Mouse (Mus musculus) cortical plate, adult 2 months (tissue): ENCODE data around the gene Izumo4. TPM values are rescaled to one million over a fixed set of nuclear protein-coding genes. Genes with fewer than 3 reads are reported as not detected.

Source experiments
- H3K27ac ChIP-seq: fragments of 200-500 bp; 2 replicates; pipeline ENCODE4 v1.5.1; 2012; ENCODE audit warnings: low read length, control low read depth, inconsistent platforms; ENCODE audit not compliant: insufficient read depth
- H3K4me1 ChIP-seq: fragments of 200-500 bp; 2 replicates; pipeline ENCODE4 v1.6.1; 2011; ENCODE audit warnings: low read length; ENCODE audit not compliant: control insufficient read depth, insufficient read depth
- H3K4me3 ChIP-seq: fragments of 200-500 bp; 2 replicates; pipeline ENCODE4 v1.5.1; 2011; ENCODE audit warnings: mild to moderate bottlenecking, low read length, control low read depth; ENCODE audit not compliant: insufficient read depth
- CTCF ChIP-seq: fragments of 200-500 bp; IDR thresholded peaks from 2 replicates; pipeline ENCODE4 v1.5.1; 2011; ENCODE audit warnings: mild to moderate bottlenecking, control low read depth, low read length; ENCODE audit not compliant: insufficient read depth; ENCODE audit errors: extremely low read depth
- POLR2A ChIP-seq: fragments of 200-500 bp; IDR thresholded peaks from 2 replicates; pipeline ENCODE4 v1.6.1; 2011; ENCODE audit warnings: mild to moderate bottlenecking, low read length, control low read depth; ENCODE audit not compliant: insufficient read depth; ENCODE audit errors: extremely low read depth
- polyA plus RNA-seq: library from polyadenylated mRNA; depleted of rRNA; stranded (reverse); fragments of >200 nt; gene quantifications from 2 replicates; pipeline ENCODE4 v1.2.3, GENCODE M21; 2012

Izumo4 gene
- polyA plus RNA-seq, 1 experiment: 111 TPM

- H3K4me1 ChIP-seq: peaks cover 7% of the 10 kb centered on the region
These were observed 25.6 kb upstream of the Izumo4 start for GRCm38 (mm10) chr10:80676198-80676928.

GRCm38 (mm10) chr10:80677128-80677875 is 24.7 kb upstream of the Izumo4 start:
- no peak for TF ChIP-seq POLR2A
- Histone ChIP-seq H3K4me1 (peaks cover 7% of the 10 kb centered on the region), H3K4me3 (peak overlapping the region; percentile 47), H3K27ac (peak overlapping the region; percentile 96)

More at GRCm38 (mm10) chr10:80676198-80676928, 25.6 kb upstream of the Izumo4 start:
- TF ChIP-seq POLR2A (peak; percentile 99), CTCF (no peak)
- Histone ChIP-seq H3K27ac (peak overlapping the region; percentile 96), H3K4me3 (peak overlapping the region; percentile 79)

GRCm38 (mm10) chr10:80677942-80678436 is 24.0 kb upstream of the Izumo4 start, which contains the start of gene Mknk2:
TSS of gene Mknk2 (minus strand) at chr10:80678112.
- TF ChIP-seq POLR2A: peak; percentile 33; the same call in 1 of the 2 replicates
- TF ChIP-seq CTCF: no peak
- Histone ChIP-seq H3K4me3 (peak within 1 kb of the TSS; percentile 47), H3K4me1 (peaks cover 7% of the 10 kb centered on the region), H3K27ac (peak within 1 kb of the TSS; percentile 96)

GRCm38 (mm10) chr10:80678601-80679377 is 23.2 kb upstream of the Izumo4 start:
- Histone ChIP-seq H3K27ac (peak overlapping the region; percentile 96), H3K4me3 (no peak overlapping the region), H3K4me1 (peaks cover 7% of the 10 kb centered on the region)
- TF ChIP-seq CTCF: no peak
- TF ChIP-seq POLR2A: no peak

- Histone ChIP-seq H3K4me3 (no peak overlapping the region), H3K27ac (0 out of 2 replicates have a peak overlapping the region, but pooled peaks have one; percentile 8), H3K4me1 (peaks cover 6% of the 10 kb centered on the region)
- TF ChIP-seq POLR2A: no peak
- TF ChIP-seq CTCF: no peak
These were observed 22.3 kb upstream of the Izumo4 start for GRCm38 (mm10) chr10:80679556-80680259.

- no peak overlapping the region for H3K27ac ChIP-seq
- H3K4me3 ChIP-seq: no peak overlapping the region
- TF ChIP-seq POLR2A: no peak
- no peak for TF ChIP-seq CTCF
- peaks cover 6% of the 10 kb centered on the region for H3K4me1 ChIP-seq
These were observed 21.7 kb upstream of the Izumo4 start for GRCm38 (mm10) chr10:80680260-80680696.

- H3K27ac ChIP-seq: no peak overlapping the region
- no peak for TF ChIP-seq CTCF
- no peak for TF ChIP-seq POLR2A
- H3K4me1 ChIP-seq: peaks cover 6% of the 10 kb centered on the region
- H3K4me3 ChIP-seq: no peak overlapping the region
These were observed 20.0 kb upstream of the Izumo4 start for GRCm38 (mm10) chr10:80682003-80682402.

- no peaks in the 10 kb centered on the region for H3K4me1 ChIP-seq
- no peak overlapping the region for H3K4me3 ChIP-seq
- no peak overlapping the region for H3K27ac ChIP-seq
- TF ChIP-seq CTCF (no peak), POLR2A (no peak)
These were observed 18.3 kb upstream of the Izumo4 start for GRCm38 (mm10) chr10:80683647-80684046.

- Histone ChIP-seq H3K4me1 (no peaks in the 10 kb centered on the region), H3K27ac (no peak overlapping the region)
- TF ChIP-seq POLR2A: no peak
- peak; percentile 74 for TF ChIP-seq CTCF
These were observed 17.8 kb upstream of the Izumo4 start for GRCm38 (mm10) chr10:80684214-80684613.

More at GRCm38 (mm10) chr10:80684214-80684613, 17.8 kb upstream of the Izumo4 start:
- H3K4me3 ChIP-seq: no peak overlapping the region
